In genomic region chr17:46621324-46621723, GRCm38 (mm10) we compare ENCODE assay signal across 8 mouse cellular contexts. TPM values are rescaled to one million over a fixed set of nuclear protein-coding genes. Genes with fewer than 3 reads are reported as not detected.
DNase-seq lines count a peak whose midpoint lies in the region; ATAC-seq and TF ChIP-seq lines count a peak whose summit lies in the region.

No protein-coding gene starts in this region.

- H3K4me3 ChIP-seq in lung, adult 2 months (replicated peaks; ENCODE audit: extremely low read depth, low read depth, low read length) = no peak overlapping the region

- ATAC-seq in megakaryocyte progenitor cell, adult 5-6 weeks (replicated peaks; ENCODE audit: poor library complexity) = peak; percentile 6; the same call in 1 of the 2 replicates

- 19% methylated on average over 15 of the region's 15 CpGs for WGBS in lung, adult 2 months

- no peak for TF ChIP-seq CTCF in lung, adult 2 months (IDR thresholded peaks at IDR 0.05; ENCODE audit: insufficient read depth, low read length)

- H3K4me1 ChIP-seq in lung, adult 2 months (ENCODE audit: control insufficient read depth, insufficient read depth, low read length) = peaks cover 19% of the 10 kb centered on the region

- intact Hi-C loops in heart, postnatal 10 days (cut with DNase I) = no loop called here

- peak; percentile 48 to 54 for DNase-seq in lung, adult 18-20 months
- DNase-seq in lung, adult 2 months = no peak
- DNase-seq in cerebellum, postnatal 10 days = peak; percentile 81 to 82
- peak; percentile 70 to 74 for DNase-seq in heart, postnatal 10 days
- peak; percentile 27 to 44 for DNase-seq in layer of hippocampus, postnatal 36 days
- no peak for DNase-seq in retina, embryonic 14.5 days (ENCODE audit: low spot score)
- no peak for DNase-seq in urinary bladder, postnatal 4 days (ENCODE audit: low spot score in 2 of 2)

- TF ChIP-seq POLR2A in lung, adult 2 months (IDR thresholded peaks at IDR 0.05; ENCODE audit: borderline replicate concordance, extremely low read depth, low read depth, low read length) = no peak

RNA-seq across cellular contexts. Expression of gene Ptk7, which starts 8.0 kb away (rescaled TPM):
- 52.6 and 57.3 TPM in 2 replicates for polyA plus RNA-seq in lung, adult 2 months (2012; rRNA removed)
- total RNA-seq in heart, postnatal 10 days (2021) = 10 to 100 TPM; 19.5 to 22.3 TPM
- 1 to 10 TPM; 8.5 to 9.6 TPM for total RNA-seq in layer of hippocampus, postnatal 36 days (2021)
- 1.4 and 2.0 TPM in 2 replicates for total RNA-seq in megakaryocyte progenitor cell, adult 5-6 weeks (2015)
- total RNA-seq in megakaryocyte progenitor cell, adult 5-6 weeks (2017) = 3.0 and 3.6 TPM in 2 replicates

RNA-seq across cellular contexts. Expression of gene Klc4, which starts 24.5 kb away (rescaled TPM):
- 22.6 and 24.1 TPM in 2 replicates for polyA plus RNA-seq in lung, adult 2 months (2012; rRNA removed)
- 10 to 100 TPM; 23.8 to 28.2 TPM for total RNA-seq in heart, postnatal 10 days (2021)
- 10 to 100 TPM; 19.0 to 19.7 TPM for total RNA-seq in layer of hippocampus, postnatal 36 days (2021)
- total RNA-seq in megakaryocyte progenitor cell, adult 5-6 weeks (2015) = 1.9 and 2.9 TPM in 2 replicates
- total RNA-seq in megakaryocyte progenitor cell, adult 5-6 weeks (2017) = 7.5 and 9.5 TPM in 2 replicates

RNA-seq across cellular contexts. Expression of gene Mrpl2, which starts 24.7 kb away (rescaled TPM):
- polyA plus RNA-seq in lung, adult 2 months (2012; rRNA removed) = 52.1 and 61.5 TPM in 2 replicates
- 100 to 1,000 TPM; 117 to 122 TPM for total RNA-seq in heart, postnatal 10 days (2021)
- 10 to 100 TPM; 45.3 to 50.7 TPM for total RNA-seq in layer of hippocampus, postnatal 36 days (2021)
- 80.1 and 101 TPM in 2 replicates for total RNA-seq in megakaryocyte progenitor cell, adult 5-6 weeks (2015)
- 75.5 and 84.7 TPM in 2 replicates for total RNA-seq in megakaryocyte progenitor cell, adult 5-6 weeks (2017)

RNA-seq across cellular contexts. Expression of gene Cul7, which starts 28.8 kb away (rescaled TPM):
- 40.1 and 45.7 TPM in 2 replicates for polyA plus RNA-seq in lung, adult 2 months (2012; rRNA removed)
- 10 to 100 TPM; 56.1 to 62.2 TPM for total RNA-seq in heart, postnatal 10 days (2021)
- total RNA-seq in layer of hippocampus, postnatal 36 days (2021) = 10 to 100 TPM; 18.4 to 20.0 TPM
- 7.3 and 7.6 TPM in 2 replicates for total RNA-seq in megakaryocyte progenitor cell, adult 5-6 weeks (2015)
- 9.1 and 14.3 TPM in 2 replicates for total RNA-seq in megakaryocyte progenitor cell, adult 5-6 weeks (2017)

RNA-seq across cellular contexts. Expression of gene Rrp36, which starts 52.8 kb away (rescaled TPM):
- polyA plus RNA-seq in lung, adult 2 months (2012; rRNA removed) = 27.3 and 30.8 TPM in 2 replicates
- total RNA-seq in heart, postnatal 10 days (2021) = 10 to 100 TPM; 12.9 to 19.0 TPM
- 10 to 100 TPM; 14.5 to 15.4 TPM for total RNA-seq in layer of hippocampus, postnatal 36 days (2021)
- total RNA-seq in megakaryocyte progenitor cell, adult 5-6 weeks (2015) = 12.4 and 13.6 TPM in 2 replicates
- total RNA-seq in megakaryocyte progenitor cell, adult 5-6 weeks (2017) = 70.4 and 89.7 TPM in 2 replicates

Comparison
In these comparisons a context has a peak if more than half of its experiments do, and no peak if none do; other contexts are left out.
1. DNase-seq: peak in lung, adult 18-20 months (2 of 2), cerebellum, postnatal 10 days (2 of 2), heart, postnatal 10 days (2 of 2) and layer of hippocampus, postnatal 36 days (2 of 2); none in lung, adult 2 months (single experiment), retina, embryonic 14.5 days (single experiment) and urinary bladder, postnatal 4 days (0 of 2).